Mouse (Mus musculus): Measurements from ENCODE around the gene AU022751. TPM values are rescaled to one million over a fixed set of nuclear protein-coding genes. Genes with fewer than 3 reads are reported as not detected.
"Not testable (repeated sequence)": the region's sequence is repeated elsewhere in the genome, so short reads cannot be mapped to it uniquely, and the experiment has no call there.

Gene AU022751
- polyA plus RNA-seq (2015; fragmentation: Nextera tagmentation; extraction: Ambion mirVana) = not detected in 2 replicates

DNA sequence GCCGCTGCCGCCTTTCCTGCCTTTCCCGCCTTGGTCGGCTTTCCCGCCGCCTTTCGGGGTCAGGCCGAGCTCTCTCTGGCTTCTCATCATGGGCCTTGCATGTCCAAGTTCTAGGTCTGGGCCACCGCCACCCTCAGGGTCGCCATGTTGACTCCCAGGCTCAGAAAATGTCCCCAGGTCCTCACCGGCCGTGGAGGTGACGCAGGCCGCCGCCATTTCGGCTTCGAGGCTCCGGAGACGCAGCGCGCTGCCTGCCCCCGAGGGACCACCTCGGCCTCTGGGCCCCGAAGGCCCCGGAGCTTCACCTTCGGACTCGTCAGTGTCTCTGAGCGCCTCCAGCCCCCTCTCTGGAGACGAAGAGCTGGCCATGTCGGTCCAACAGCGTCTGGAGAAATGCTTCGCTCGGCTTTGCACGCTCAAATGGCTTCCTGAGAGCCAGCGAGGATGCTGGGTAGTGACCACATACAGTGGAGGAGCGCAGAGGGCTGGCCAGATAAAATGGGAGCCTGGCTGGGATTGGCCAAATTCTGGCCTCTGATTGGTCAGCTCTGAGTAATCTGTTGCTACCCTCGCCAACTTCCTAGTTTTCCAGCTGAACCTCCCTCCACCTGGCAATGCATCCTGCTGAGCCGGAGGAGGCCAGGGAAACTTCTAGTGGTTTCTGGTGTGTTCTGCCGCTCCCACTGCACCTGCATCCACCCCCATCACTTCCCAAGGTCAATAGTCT, at the start of gene AU022751:
TSS of gene AU022751 (minus strand) at position 466 of the 727 bp plus-strand sequence.
- ATAC-seq (ENCODE audit: low read depth) = no peak
- Histone ChIP-seq H3K9ac (no peak within 1 kb of the TSS), H3K27me3 (no peaks in the 10 kb centered on the region), H3K27ac (no peak within 1 kb of the TSS), H3K36me3 (no peaks in the 10 kb centered on the region), H3K9me3 (replicated peaks) (peaks cover 15% of the 10 kb centered on the region), H3K4me1 (replicated peaks) (no peaks in the 10 kb centered on the region), H3K4me2 (no peak within 1 kb of the TSS), H3K4me3 (replicated peaks) (no peak within 1 kb of the TSS)
- no peak for DNase-seq
- WGBS (ENCODE audit: insufficient replicate concordance) = 84% methylated on average over 39 of the region's 39 CpGs

DNA sequence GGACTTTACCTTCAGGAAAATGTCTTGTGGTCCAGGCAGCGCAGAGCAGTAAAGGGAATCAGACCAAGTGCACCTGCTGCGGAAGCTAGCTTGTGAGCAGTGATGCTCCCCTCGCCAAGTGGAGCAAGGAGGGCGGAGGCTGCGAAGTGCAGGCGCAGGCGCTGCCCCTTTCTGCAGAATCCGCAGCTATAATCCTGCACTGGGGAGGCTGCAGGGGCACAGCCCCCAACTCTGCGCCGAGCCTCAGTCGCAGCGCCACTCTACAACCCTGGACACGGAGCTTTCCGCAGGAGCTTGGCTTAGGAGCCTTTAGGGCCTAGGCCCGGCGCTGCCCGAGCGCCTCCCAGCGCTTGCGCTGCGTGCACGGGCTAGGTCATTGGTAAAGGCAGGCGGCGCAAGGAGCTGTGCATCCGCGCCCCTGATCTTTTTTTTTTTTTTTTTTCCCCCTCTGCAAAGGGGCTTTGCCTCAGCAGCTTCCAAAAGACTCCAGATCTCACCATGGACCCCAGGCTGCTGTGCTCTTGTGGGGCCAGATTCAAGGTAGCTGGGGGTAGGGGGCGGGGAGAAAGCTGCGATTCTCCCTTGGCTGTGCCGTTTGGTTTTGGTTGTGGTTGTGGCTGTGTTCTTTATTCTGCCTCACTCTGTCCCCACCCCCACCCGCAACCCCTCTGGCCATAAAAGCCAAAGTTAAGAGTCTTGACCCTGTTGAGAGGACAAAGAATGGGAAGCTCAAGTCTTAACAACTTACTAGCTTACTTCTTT, 9.0 kb upstream of the AU022751 start:
- Histone ChIP-seq H3K4me3 (replicated peaks) (no peak overlapping the region), H3K9me3 (replicated peaks) (no peaks in the 10 kb centered on the region), H3K4me2 (peak overlapping the region; percentile 28; the same call in 1 of the 2 replicates), H3K9ac (no peak overlapping the region), H3K4me1 (replicated peaks) (no peaks in the 10 kb centered on the region), H3K36me3 (no peaks in the 10 kb centered on the region), H3K27ac (no peak overlapping the region), H3K27me3 (peaks cover 4% of the 10 kb centered on the region)
- no peak for DNase-seq
- WGBS (ENCODE audit: insufficient replicate concordance) = 8% methylated on average over 30 of the region's 30 CpGs
- ATAC-seq (ENCODE audit: low read depth) = no peak

DNA sequence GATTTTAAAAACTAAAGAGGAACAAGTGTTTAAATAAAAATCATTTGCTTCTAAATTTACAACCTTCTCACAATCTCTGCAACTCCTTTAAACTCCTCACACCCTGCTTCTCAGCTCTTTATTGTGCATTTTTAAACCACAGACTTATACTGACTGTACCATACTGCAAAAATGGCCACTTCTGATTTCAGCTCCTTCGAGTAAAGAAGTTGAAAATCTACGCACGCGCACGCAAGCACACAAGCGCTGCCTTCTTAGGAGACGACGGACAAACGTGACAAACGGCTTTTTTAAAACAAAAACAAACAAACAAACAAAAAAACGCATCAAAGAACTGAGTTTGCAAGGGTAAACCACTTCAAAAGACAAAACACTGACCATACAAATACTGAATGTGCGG, 8.3 kb upstream of the AU022751 start:
- Histone ChIP-seq H3K9me3 (replicated peaks) (no peaks in the 10 kb centered on the region), H3K36me3 (no peaks in the 10 kb centered on the region), H3K9ac (no peak overlapping the region), H3K4me2 (no peak overlapping the region), H3K27ac (no peak overlapping the region), H3K4me1 (replicated peaks) (no peaks in the 10 kb centered on the region), H3K4me3 (replicated peaks) (no peak overlapping the region), H3K27me3 (peaks cover 4% of the 10 kb centered on the region)
- 25% methylated on average over 12 of the region's 12 CpGs for WGBS (ENCODE audit: insufficient replicate concordance)
- DNase-seq = no peak
- ATAC-seq (ENCODE audit: low read depth) = no peak

DNA sequence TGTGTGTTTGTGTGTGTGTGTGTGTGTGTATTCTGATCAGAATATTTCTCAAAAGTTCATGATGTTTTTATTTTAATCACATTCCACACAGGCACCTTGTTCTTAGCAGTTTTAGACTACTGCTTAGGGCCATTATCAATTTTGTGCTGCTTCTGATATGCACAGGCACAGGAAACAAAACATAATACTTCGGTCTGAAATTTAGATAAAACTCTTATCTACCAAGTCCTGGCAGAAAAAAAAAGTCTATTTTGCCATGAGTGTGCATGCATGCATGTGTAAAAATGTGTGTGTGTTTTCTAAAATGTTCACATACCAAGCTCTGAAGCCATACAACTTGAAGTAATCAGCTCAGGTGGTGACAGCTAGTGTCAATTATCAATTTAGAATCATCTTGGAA, 21.7 kb downstream of the AU022751 start:
- H3K36me3 ChIP-seq = no peaks in the 10 kb centered on the region
- DNase-seq (no peak), ATAC-seq (ENCODE audit: low read depth) (no peak)
- no peak overlapping the region for H3K4me2 ChIP-seq
- no peaks in the 10 kb centered on the region for H3K9me3 ChIP-seq (replicated peaks)
- no peaks in the 10 kb centered on the region for H3K27me3 ChIP-seq
- H3K4me1 ChIP-seq (replicated peaks) = no peaks in the 10 kb centered on the region
- H3K4me3 ChIP-seq (replicated peaks) = no peak overlapping the region
- 25% methylated on average over 1 of the region's 1 CpGs for WGBS (ENCODE audit: insufficient replicate concordance)
- no peak overlapping the region for H3K9ac ChIP-seq
- no peak overlapping the region for H3K27ac ChIP-seq

DNA sequence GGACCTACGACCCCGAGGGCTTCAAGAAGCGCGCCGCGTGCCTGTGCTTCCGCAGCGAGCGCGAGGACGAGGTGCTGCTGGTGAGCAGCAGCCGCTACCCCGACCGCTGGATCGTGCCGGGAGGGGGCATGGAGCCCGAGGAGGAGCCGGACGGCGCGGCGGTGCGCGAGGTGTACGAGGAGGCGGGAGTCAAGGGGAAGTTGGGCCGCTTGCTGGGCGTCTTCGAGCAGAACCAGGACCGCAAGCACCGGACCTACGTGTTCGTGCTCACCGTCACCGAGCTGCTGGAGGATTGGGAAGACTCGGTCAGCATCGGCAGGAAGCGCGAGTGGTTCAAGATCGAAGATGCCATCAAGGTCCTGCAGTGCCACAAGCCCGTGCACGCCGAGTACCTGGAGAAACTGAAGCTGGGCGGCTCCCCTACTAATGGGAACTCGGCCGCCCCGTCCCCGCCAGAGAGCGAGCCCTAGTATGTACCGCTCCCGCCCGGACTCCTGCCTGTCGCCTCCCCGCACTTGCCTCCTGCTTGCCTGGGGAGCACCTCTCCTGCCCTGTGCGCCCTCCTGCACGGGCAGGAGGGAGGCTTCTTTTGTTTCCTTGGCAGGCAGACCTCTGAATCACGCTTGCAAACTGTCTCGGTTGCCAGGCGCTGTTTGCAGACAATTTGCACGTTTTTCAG, 35.1 kb downstream of the AU022751 start:
- not testable (repeated sequence) for DNase-seq; H3K4me1 ChIP-seq (replicated peaks); H3K9ac ChIP-seq; H3K27me3 ChIP-seq; H3K4me3 ChIP-seq (replicated peaks); ATAC-seq (ENCODE audit: low read depth); H3K4me2 ChIP-seq; H3K27ac ChIP-seq; H3K9me3 ChIP-seq (replicated peaks); H3K36me3 ChIP-seq
- 9% methylated on average over 16 of the region's 60 CpGs for WGBS (ENCODE audit: insufficient replicate concordance)

DNA sequence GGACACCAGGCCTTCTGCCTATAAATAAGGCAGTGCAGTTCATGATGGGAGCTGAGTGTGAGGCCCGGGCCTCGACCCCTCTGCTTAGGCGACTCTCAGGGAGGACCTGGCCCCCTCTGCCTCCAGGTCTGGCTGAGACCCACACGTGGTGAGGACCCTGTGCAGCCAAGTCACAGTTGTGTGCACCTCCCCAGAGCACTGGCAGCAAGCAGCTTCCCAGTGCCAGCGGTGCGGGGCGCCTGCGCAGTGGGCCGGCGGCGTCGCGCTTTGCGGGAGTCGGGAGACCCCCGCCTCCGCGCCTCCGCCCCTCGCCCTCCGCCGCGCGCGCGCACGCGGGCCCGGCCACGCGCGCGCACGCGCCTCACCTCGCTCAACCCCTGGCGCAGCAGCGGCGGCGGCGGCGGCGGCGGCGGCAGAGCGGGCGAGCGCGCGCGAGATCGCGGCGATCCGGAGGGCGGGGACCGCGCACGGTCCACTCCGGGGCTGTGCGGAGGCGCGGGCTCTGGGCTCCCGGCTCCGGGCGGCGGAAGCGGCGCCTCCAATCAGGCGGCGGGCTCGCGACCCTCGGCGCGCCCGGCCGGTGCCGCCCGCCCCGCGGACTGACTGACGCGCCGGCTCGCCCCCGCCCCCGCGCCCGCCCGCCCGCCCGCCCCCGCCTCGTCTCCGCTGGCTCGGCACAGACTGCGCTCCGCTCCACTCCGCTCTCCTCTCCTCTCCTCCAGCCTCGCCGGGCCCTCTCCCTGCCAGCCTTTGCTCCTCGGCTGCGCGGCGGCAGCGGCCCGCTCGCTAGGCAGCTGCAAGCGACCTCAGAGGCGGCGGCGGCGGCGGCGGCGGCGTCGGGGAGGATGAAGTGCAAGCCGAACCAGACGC, 35.9 kb downstream of the AU022751 start, which contains the start of gene Nudt11:
TSS of gene Nudt11 (plus strand) at position 388 of the 870 bp plus-strand sequence.
- H3K9ac ChIP-seq; H3K4me3 ChIP-seq (replicated peaks); H3K4me2 ChIP-seq; H3K4me1 ChIP-seq (replicated peaks); H3K36me3 ChIP-seq; H3K27me3 ChIP-seq; H3K9me3 ChIP-seq (replicated peaks); H3K27ac ChIP-seq; DNase-seq: not testable (repeated sequence)
- peak; percentile 55 for ATAC-seq (ENCODE audit: low read depth)
- WGBS (ENCODE audit: insufficient replicate concordance) = no CpG with 5 or more reads among the region's 121 CpGs

Small RNAs within 50 kb of the gene (microRNA-seq; reads per million reads assigned to microRNA genes)
- gene Gm27360 = not detected

Other genes with a start within 250 kb of the AU022751 start
- 0.13 and 0.20 TPM in 2 replicates for gene Nudt11, start 36.0 kb downstream of the AU022751 start, polyA plus RNA-seq (2015; fragmentation: Nextera tagmentation; extraction: Ambion mirVana)
- 0.43 and 0.46 TPM in 2 replicates for gene Nudt10, start 89.6 kb upstream of the AU022751 start, polyA plus RNA-seq (2015; fragmentation: Nextera tagmentation; extraction: Ambion mirVana)
- gene Bmp15, start 237.3 kb upstream of the AU022751 start, polyA plus RNA-seq (2015; fragmentation: Nextera tagmentation; extraction: Ambion mirVana) = not detected in 2 replicates

Data from liver, embryonic 13.5 days (tissue).